Mouse (Mus musculus) heart, postnatal 0 days (tissue): ENCODE results near the gene Nup107.

Experiments
- CTCF ChIP-seq: IDR thresholded peaks from 2 replicates; pipeline ENCODE4 v1.5.1; 2016; ENCODE audit warnings: antibody characterized with exemption, control low read depth, low read depth
- EP300 ChIP-seq: IDR thresholded peaks from 2 replicates; pipeline ENCODE4 v1.6.1; 2016; ENCODE audit warnings: antibody characterized with exemption, low read depth

DNA sequence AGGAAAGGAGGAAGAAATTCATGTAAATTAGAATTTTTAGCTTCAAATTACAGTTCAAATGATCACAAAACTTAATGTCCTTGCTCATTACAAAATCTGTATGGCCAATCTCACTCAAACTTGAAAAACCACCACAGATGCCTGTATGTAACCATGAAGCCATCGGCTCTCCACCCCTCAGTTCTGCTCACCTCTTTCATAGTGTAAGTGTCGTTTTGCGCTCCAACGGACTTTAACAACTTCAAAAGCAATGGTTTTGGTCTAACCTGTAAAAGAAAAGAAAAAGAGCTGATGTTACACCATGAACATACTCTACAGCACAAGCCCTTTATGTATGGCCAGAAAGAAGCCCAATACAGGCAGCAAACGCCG, 87.6 kb downstream of the Nup107 start:
- TF ChIP-seq CTCF (no peak), EP300 (no peak)
